Mouse (Mus musculus): ENCODE results near the gene Tshb. TPM values are rescaled to one million over a fixed set of nuclear protein-coding genes. Genes with fewer than 3 reads are reported as not detected.

The Tshb gene
- polyA plus RNA-seq, 1 experiment, result not detected

DNA sequence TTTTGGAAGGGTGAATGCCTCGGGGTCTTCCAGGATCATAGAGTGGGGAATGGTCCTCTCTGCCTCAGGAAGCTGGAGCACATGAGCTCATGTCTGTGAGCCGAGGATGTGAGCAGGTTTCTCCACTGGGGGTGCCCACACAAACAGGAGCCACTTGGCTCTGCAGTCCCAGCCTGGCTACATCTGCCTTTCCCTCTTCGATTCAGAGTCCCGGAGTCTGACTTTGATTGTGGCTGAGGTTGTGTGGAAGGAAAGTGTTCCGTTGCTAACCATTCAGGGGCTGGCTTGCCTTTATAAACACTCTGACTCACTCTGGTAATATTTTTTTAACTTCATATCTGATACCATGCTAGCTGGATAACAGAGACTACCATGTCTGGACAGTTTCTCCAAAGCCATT lies 30.1 kb downstream of the Tshb start:
- H3K4me2 ChIP-seq (ENCODE audit: low read depth), result peak overlapping the region; percentile 4
- no peaks in the 10 kb centered on the region for H3K27me3 ChIP-seq (ENCODE audit: control insufficient read depth, insufficient read depth, insufficient read length)
- H3K4me3 ChIP-seq, result no peak overlapping the region
- H3K79me2 ChIP-seq (ENCODE audit: control insufficient read depth, insufficient read depth), result no peaks in the 10 kb centered on the region
- no peak overlapping the region for H3ac ChIP-seq (ENCODE audit: control insufficient read depth, insufficient read length)
- H3K36me3 ChIP-seq (ENCODE audit: control insufficient read depth, insufficient read depth), result no peaks in the 10 kb centered on the region
- TF ChIP-seq SRF (IDR thresholded peaks at IDR 0.05; ENCODE audit: control insufficient read depth, insufficient read length, low read depth) (no peak), TCF3 (IDR thresholded peaks at IDR 0.05; ENCODE audit: insufficient read length, low read depth) (no peak), E2F4 (IDR thresholded peaks at IDR 0.05; ENCODE audit: insufficient read depth) (no peak), POLR2A (IDR thresholded peaks at IDR 0.05; ENCODE audit: insufficient read length, low read depth) (no peak), REST (IDR thresholded peaks at IDR 0.05; ENCODE audit: insufficient read depth, insufficient read length) (no peak)

DNA sequence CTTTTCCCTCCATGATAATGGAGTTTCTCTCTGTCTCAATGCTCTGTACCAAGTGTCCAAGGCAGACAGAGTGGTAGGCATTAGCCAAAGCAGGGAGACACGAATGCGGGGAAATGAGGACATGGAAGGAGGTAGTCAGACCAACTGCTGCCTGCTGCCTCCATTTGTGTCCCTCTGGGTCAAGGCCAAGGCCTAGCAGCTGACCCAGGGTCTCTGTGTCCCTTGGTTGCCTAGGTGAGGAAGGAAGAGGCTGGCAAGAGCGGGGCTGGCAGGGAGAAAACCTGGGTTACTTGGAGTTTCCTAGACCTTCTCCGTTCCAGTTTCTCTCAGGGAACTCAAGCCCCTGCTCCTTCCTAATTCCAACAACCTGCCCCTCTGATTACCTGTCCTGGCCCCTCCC lies 30.5 kb downstream of the Tshb start:
- TF ChIP-seq TCF12 (IDR thresholded peaks at IDR 0.05; ENCODE audit: insufficient read depth, poor library complexity, severe bottlenecking), result no peak
- peak in 1 of 3 experiments; percentile 22 for TF ChIP-seq MYOG (IDR thresholded peaks at IDR 0.05; ENCODE audit: control insufficient read depth in 1 of 3, insufficient read depth in 1 of 3, insufficient read length in 2 of 3, low read depth in 2 of 3)
- H3K79me2 ChIP-seq (ENCODE audit: control insufficient read depth, insufficient read depth), result no peaks in the 10 kb centered on the region
- H3K36me3 ChIP-seq (ENCODE audit: control insufficient read depth, insufficient read depth), result no peaks in the 10 kb centered on the region
- H3K4me3 ChIP-seq, result no peak overlapping the region
- H3ac ChIP-seq (ENCODE audit: control insufficient read depth, insufficient read length), result no peak overlapping the region
- no peaks in the 10 kb centered on the region for H3K27me3 ChIP-seq (ENCODE audit: control insufficient read depth, insufficient read depth, insufficient read length)
- peak overlapping the region; percentile 4 for H3K4me2 ChIP-seq (ENCODE audit: low read depth)

DNA sequence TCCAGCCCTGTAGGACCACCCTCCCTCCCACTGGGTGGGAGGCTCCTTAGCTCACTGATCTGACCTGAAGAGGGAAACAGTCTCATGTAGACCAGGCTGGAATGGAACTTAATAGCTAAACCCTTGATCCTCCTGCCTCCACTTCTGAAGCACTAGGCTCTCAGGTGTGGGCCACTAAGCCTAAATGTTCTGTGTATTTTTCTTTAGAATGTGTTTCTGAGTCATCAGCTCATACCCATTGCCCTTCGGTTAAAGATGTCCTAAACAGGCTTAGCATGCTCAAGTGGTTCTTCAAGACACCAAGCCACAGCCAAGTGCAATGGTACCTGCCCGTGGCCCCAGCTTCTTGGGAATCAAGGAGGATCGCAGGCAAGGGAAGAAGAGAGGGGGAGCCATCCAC lies 31.0 kb downstream of the Tshb start:
- no peaks in the 10 kb centered on the region for H3K36me3 ChIP-seq (ENCODE audit: control insufficient read depth, insufficient read depth)
- no peak for TF ChIP-seq POLR2AphosphoS2 (IDR thresholded peaks at IDR 0.05; ENCODE audit: insufficient read length, low read depth)
- no peak for TF ChIP-seq SRF (IDR thresholded peaks at IDR 0.05; ENCODE audit: control insufficient read depth, insufficient read length, low read depth)
- no peak for TF ChIP-seq TCF12 (IDR thresholded peaks at IDR 0.05; ENCODE audit: insufficient read depth, poor library complexity, severe bottlenecking)
- no peak for TF ChIP-seq CEBPB (IDR thresholded peaks at IDR 0.05; ENCODE audit: insufficient read depth, poor library complexity, severe bottlenecking)
- no peak for TF ChIP-seq MYOD1 (IDR thresholded peaks at IDR 0.05; ENCODE audit: control insufficient read depth in 1 of 3, insufficient read length in 2 of 3, low read depth in 2 of 3)
- no peak for TF ChIP-seq E2F4 (IDR thresholded peaks at IDR 0.05; ENCODE audit: insufficient read depth)
- TF ChIP-seq MYOG (IDR thresholded peaks at IDR 0.05; ENCODE audit: control insufficient read depth in 1 of 3, insufficient read depth in 1 of 3, insufficient read length in 2 of 3, low read depth in 2 of 3), result no peak
- no peak for TF ChIP-seq REST (IDR thresholded peaks at IDR 0.05; ENCODE audit: insufficient read depth, insufficient read length)
- TF ChIP-seq POLR2A (IDR thresholded peaks at IDR 0.05; ENCODE audit: insufficient read length, low read depth), result no peak
- TF ChIP-seq TCF3 (IDR thresholded peaks at IDR 0.05; ENCODE audit: insufficient read length, low read depth), result no peak
- TF ChIP-seq MAX (IDR thresholded peaks at IDR 0.05; ENCODE audit: low read depth), result no peak
- TF ChIP-seq USF1 (IDR thresholded peaks at IDR 0.05; ENCODE audit: low read depth), result no peak
- no peak overlapping the region for H3K4me2 ChIP-seq (ENCODE audit: low read depth)
- H3K4me3 ChIP-seq, result no peak overlapping the region
- H3K79me2 ChIP-seq (ENCODE audit: control insufficient read depth, insufficient read depth), result no peaks in the 10 kb centered on the region
- H3ac ChIP-seq (ENCODE audit: control insufficient read depth, insufficient read length), result no peak overlapping the region
- H3K27me3 ChIP-seq (ENCODE audit: control insufficient read depth, insufficient read depth, insufficient read length), result no peaks in the 10 kb centered on the region

DNA sequence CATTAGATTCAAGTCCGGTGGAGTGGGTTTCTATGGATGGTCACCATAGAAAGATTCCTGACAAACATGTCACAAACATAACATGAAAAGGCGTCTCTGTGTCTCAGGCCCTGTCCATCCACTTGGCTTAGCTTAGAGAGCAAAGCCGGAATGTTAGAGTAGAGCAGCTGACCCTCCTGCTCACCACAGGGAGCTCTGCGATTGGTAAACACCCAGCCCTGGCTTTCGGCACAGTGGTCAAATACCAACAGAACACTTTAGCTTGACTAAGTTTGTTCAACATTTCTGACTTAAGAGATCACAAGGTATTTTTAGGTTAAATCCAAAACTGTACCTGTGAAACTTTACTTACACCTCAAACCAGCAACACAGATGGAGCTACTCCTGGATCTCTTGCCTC lies 31.4 kb downstream of the Tshb start:
- Histone ChIP-seq H3K79me2 (ENCODE audit: control insufficient read depth, insufficient read depth) (no peaks in the 10 kb centered on the region), H3K27me3 (ENCODE audit: control insufficient read depth, insufficient read depth, insufficient read length) (no peaks in the 10 kb centered on the region), H3K4me3 (no peak overlapping the region), H3ac (ENCODE audit: control insufficient read depth, insufficient read length) (no peak overlapping the region), H3K4me2 (ENCODE audit: low read depth) (no peak overlapping the region), H3K36me3 (ENCODE audit: control insufficient read depth, insufficient read depth) (no peaks in the 10 kb centered on the region)
- TF ChIP-seq E2F4 (IDR thresholded peaks at IDR 0.05; ENCODE audit: insufficient read depth) (no peak), POLR2A (IDR thresholded peaks at IDR 0.05; ENCODE audit: insufficient read length, low read depth) (no peak), MYOG (IDR thresholded peaks at IDR 0.05; ENCODE audit: control insufficient read depth in 1 of 3, insufficient read depth in 1 of 3, insufficient read length in 2 of 3, low read depth in 2 of 3) (peak in 1 of 3 experiments; percentile 30), REST (IDR thresholded peaks at IDR 0.05; ENCODE audit: insufficient read depth, insufficient read length) (no peak)

DNA sequence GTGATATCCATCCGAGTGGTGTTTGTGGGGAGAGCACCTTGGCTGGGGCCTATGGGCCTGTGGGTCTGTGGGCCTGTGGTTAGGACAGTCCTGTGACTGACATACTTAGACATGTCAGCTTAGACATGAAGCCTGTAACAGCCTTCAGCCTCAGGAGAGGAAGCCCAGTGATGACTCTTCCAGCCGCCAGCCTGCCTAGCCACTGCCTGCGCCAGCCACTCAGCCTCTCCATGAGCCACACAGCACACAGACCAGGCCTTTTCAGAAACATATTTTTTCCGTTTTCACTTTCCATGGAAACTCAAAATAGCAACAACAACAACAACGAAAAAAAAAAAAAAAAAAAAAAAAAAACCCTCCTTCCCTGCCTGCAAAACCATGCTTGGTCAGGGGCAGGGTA lies 33.8 kb downstream of the Tshb start:
- H3K4me3 ChIP-seq, result no peak overlapping the region
- TF ChIP-seq MYOG (IDR thresholded peaks at IDR 0.05; ENCODE audit: control insufficient read depth in 1 of 3, insufficient read depth in 1 of 3, insufficient read length in 2 of 3, low read depth in 2 of 3) (no peak), CEBPB (IDR thresholded peaks at IDR 0.05; ENCODE audit: insufficient read depth, poor library complexity, severe bottlenecking) (no peak), POLR2A (IDR thresholded peaks at IDR 0.05; ENCODE audit: insufficient read length, low read depth) (no peak), TCF3 (IDR thresholded peaks at IDR 0.05; ENCODE audit: insufficient read length, low read depth) (no peak), SRF (IDR thresholded peaks at IDR 0.05; ENCODE audit: control insufficient read depth, insufficient read length, low read depth) (no peak), POLR2AphosphoS2 (IDR thresholded peaks at IDR 0.05; ENCODE audit: insufficient read length, low read depth) (no peak), E2F4 (IDR thresholded peaks at IDR 0.05; ENCODE audit: insufficient read depth) (no peak), TCF12 (IDR thresholded peaks at IDR 0.05; ENCODE audit: insufficient read depth, poor library complexity, severe bottlenecking) (no peak), MAX (IDR thresholded peaks at IDR 0.05; ENCODE audit: low read depth) (no peak), MYOD1 (IDR thresholded peaks at IDR 0.05; ENCODE audit: control insufficient read depth in 1 of 3, insufficient read length in 2 of 3, low read depth in 2 of 3) (no peak), USF1 (IDR thresholded peaks at IDR 0.05; ENCODE audit: low read depth) (no peak), REST (IDR thresholded peaks at IDR 0.05; ENCODE audit: insufficient read depth, insufficient read length) (no peak)

More for the DNA sequence above, 33.8 kb downstream of the Tshb start:
- H3ac ChIP-seq (ENCODE audit: control insufficient read depth, insufficient read length), result no peak overlapping the region
- no peak overlapping the region for H3K4me2 ChIP-seq (ENCODE audit: low read depth)
- H3K36me3 ChIP-seq (ENCODE audit: control insufficient read depth, insufficient read depth), result no peaks in the 10 kb centered on the region
- H3K27me3 ChIP-seq (ENCODE audit: control insufficient read depth, insufficient read depth, insufficient read length), result no peaks in the 10 kb centered on the region
- H3K79me2 ChIP-seq (ENCODE audit: control insufficient read depth, insufficient read depth), result no peaks in the 10 kb centered on the region

Measured in myocyte (in vitro differentiated cells).